Mouse (Mus musculus) E14TG2a.4 (cell line): ENCODE results near the gene Zkscan2.

Source experiments
- CTCF ChIP-seq: conservative IDR thresholded peaks from 2 replicates; pipeline ENCODE4 v1.5.1; 2014; ENCODE audit warnings: low read length
- POU5F1 ChIP-seq: IDR thresholded peaks from 2 replicates; pipeline ENCODE4 v1.6.1; 2014; ENCODE audit warnings: low read length, borderline replicate concordance

DNA sequence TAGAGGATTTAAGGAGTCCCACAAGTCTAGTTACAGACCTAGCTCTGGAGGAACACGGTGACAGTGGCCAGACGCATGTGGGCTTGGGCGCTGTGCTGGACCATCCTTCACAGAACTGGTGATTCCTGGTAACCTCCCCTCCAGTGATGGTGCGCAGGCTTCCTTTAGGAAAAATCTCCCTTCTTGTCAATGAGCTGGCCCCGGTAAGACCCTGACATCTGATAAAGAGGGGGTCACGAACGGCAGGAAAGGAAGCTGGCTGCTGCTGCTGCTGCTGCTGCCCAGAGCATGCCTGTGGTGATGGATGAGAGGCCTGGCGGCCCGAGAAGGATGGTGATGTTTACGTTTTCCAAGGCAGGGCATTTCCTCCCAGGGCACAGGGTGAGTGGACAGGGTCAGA is 25.5 kb upstream of the Zkscan2 start:
- TF ChIP-seq CTCF (no peak), POU5F1 (no peak)
